Mouse (Mus musculus) E14TG2a.4 (cell line): Measurements from ENCODE around the gene Olfr1230.

Experiments
- H3K27me3 ChIP-seq: 2 replicates; pipeline ENCODE4 v1.6.1; 2014; ENCODE audit warnings: low read length, control low read depth; ENCODE audit not compliant: insufficient read depth
- H3K36me3 ChIP-seq: 2 replicates; pipeline ENCODE4 v1.6.1; 2014; ENCODE audit warnings: low read length, control low read depth; ENCODE audit not compliant: insufficient read depth
- H3K4me1 ChIP-seq: replicated peaks from 2 replicates; pipeline ENCODE4 v1.6.1; 2014; ENCODE audit warnings: low read depth, low read length, control low read depth
- H3K4me3 ChIP-seq: replicated peaks from 2 replicates; pipeline ENCODE4 v1.5.1; 2014; ENCODE audit warnings: mild to moderate bottlenecking, low read length
- H3K9me3 ChIP-seq: 2 replicates; pipeline ENCODE4 v1.6.1; 2014; ENCODE audit warnings: low read length, control low read depth
- CTCF ChIP-seq: conservative IDR thresholded peaks from 2 replicates; pipeline ENCODE4 v1.5.1; 2014; ENCODE audit warnings: low read length
- NANOG ChIP-seq: IDR thresholded peaks from 2 replicates; pipeline ENCODE4 v1.6.1; 2014; ENCODE audit warnings: borderline replicate concordance, low read length, mixed read lengths
- POU5F1 ChIP-seq: IDR thresholded peaks from 2 replicates; pipeline ENCODE4 v1.6.1; 2014; ENCODE audit warnings: low read length, borderline replicate concordance

Gene Olfr1230

DNA sequence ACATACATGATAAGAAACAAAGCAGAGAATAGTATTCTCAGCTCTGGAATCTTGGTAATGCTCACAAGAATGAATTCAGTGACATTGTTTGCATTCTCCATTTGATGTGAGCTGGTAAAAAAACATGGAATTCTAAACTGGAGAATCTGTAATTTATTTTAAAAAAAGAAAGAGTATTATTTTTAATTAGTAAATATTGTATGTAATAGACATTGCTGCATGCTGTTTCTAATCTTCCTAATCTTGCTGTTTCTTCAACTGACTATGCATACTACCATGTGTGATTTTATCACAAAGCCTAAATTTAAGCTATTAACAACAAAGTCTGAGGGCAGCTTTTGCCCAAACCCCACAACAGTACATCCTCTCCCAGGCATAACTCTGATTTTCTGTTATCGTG is at the start of gene Olfr1230:
TSS of gene Olfr1230 (minus strand) at position 101 of the 400 bp plus-strand sequence.
- Histone ChIP-seq H3K36me3 (no peaks in the 10 kb centered on the region), H3K9me3 (no peaks in the 10 kb centered on the region), H3K27me3 (no peaks in the 10 kb centered on the region), H3K4me3 (no peak within 1 kb of the TSS), H3K4me1 (no peaks in the 10 kb centered on the region)
- no peak for TF ChIP-seq POU5F1
- no peak for TF ChIP-seq CTCF
- no peak for TF ChIP-seq NANOG

DNA sequence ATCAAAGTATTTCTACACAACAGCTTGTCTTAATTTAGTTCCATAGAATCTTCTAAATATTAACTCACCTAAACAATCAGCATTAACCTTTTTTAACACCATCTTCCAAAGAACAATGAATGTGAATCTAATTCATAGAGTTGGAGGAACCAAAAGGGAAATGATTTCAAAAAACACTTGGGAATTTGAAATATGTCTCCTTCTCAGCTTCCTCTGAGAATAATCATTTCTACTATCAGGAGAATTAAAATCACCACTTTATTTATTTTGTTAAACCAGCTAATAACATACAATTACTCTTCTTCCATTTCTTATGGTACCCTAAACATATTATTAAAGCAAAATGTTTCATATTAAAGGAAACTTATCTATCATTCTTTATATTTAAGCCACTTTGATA is 45.2 kb upstream of the Olfr1230 start, which contains the start of gene Olfr1233:
TSS of gene Olfr1233 (minus strand) at position 101 of the 400 bp plus-strand sequence.
- no peak for TF ChIP-seq NANOG
- no peak for TF ChIP-seq POU5F1
- TF ChIP-seq CTCF, result no peak
- Histone ChIP-seq H3K4me1 (no peaks in the 10 kb centered on the region), H3K9me3 (no peaks in the 10 kb centered on the region), H3K27me3 (no peaks in the 10 kb centered on the region), H3K4me3 (no peak within 1 kb of the TSS), H3K36me3 (no peaks in the 10 kb centered on the region)

DNA sequence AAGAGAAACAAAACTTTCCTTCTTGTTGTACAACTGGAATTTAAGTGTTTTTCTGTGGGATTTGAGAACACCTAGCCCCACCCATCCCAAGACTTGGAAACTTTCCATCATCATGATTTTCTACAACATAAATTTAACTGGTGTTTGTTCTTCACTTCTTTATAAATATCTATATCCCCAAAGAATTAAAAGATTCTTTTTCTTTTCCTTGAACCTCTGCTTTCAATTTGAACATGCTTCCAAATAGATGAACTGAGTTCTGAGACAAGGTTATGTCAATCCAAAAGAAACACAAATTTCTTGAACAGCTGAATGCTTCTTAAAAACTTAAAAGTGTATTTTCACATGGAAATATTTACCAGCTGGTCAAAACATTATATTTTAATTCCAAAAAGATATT is 32.5 kb upstream of the Olfr1230 start, which contains the start of gene Olfr1232:
TSS of gene Olfr1232 (minus strand) at position 101 of the 400 bp plus-strand sequence.
- Histone ChIP-seq H3K4me1 (no peaks in the 10 kb centered on the region), H3K36me3 (no peaks in the 10 kb centered on the region), H3K27me3 (no peaks in the 10 kb centered on the region), H3K9me3 (no peaks in the 10 kb centered on the region), H3K4me3 (no peak within 1 kb of the TSS)
- TF ChIP-seq NANOG, result no peak
- TF ChIP-seq POU5F1, result no peak
- TF ChIP-seq CTCF, result no peak

DNA sequence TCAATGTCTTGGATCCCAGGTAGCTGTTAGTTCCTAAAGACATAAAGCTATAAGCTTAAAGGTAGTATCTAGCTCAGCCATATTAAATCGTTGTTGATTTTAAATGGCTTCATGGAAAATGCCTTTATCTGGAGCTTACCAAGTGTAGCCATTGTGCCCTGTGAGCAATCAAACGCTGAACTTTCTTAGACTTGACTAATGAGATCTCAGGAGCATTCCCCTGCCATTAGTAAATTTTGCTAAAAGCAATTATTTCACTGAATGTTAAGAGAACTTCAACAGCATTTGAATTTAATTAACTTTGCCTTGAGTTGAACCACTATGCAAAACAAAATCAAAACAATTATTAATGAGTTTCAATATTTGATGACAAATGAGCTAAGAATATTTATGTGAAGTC is 9.9 kb upstream of the Olfr1230 start, which contains the start of gene Olfr1231:
TSS of gene Olfr1231 (minus strand) at position 101 of the 400 bp plus-strand sequence.
- TF ChIP-seq NANOG (no peak), CTCF (no peak), POU5F1 (no peak)
- no peaks in the 10 kb centered on the region for H3K4me1 ChIP-seq

DNA sequence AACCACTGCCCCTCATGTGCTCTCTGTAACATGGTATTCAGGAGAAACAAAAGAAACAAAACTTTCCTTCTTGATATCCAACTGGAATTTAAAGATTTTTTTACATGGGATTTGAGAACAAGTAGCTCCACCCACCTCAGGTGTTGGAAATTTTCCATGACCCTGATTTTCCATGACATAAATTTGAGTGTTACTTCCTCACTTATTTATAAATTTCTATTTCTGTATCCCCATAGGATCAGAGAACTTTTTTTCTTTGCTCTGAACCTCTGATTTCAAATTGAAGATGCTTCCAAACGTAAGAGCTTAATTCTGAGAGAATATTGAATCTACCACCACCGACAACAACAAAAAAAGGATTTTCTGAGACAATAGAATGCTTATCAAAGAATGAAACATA is 9.2 kb downstream of the Olfr1230 start, which contains the start of gene Olfr1229:
TSS of gene Olfr1229 (minus strand) at position 101 of the 400 bp plus-strand sequence.
- TF ChIP-seq NANOG (no peak), CTCF (no peak), POU5F1 (no peak)
- Histone ChIP-seq H3K9me3 (no peaks in the 10 kb centered on the region), H3K4me1 (no peaks in the 10 kb centered on the region), H3K36me3 (no peaks in the 10 kb centered on the region), H3K4me3 (no peak within 1 kb of the TSS), H3K27me3 (no peaks in the 10 kb centered on the region)

More for the DNA sequence above, 9.9 kb upstream of the Olfr1230 start, which contains the start of gene Olfr1231:
- Histone ChIP-seq H3K4me3 (no peak within 1 kb of the TSS), H3K27me3 (no peaks in the 10 kb centered on the region), H3K9me3 (0 out of 2 replicates have a peak, but pooled peaks cover 6% of the 10 kb centered on the region), H3K36me3 (no peaks in the 10 kb centered on the region)

DNA sequence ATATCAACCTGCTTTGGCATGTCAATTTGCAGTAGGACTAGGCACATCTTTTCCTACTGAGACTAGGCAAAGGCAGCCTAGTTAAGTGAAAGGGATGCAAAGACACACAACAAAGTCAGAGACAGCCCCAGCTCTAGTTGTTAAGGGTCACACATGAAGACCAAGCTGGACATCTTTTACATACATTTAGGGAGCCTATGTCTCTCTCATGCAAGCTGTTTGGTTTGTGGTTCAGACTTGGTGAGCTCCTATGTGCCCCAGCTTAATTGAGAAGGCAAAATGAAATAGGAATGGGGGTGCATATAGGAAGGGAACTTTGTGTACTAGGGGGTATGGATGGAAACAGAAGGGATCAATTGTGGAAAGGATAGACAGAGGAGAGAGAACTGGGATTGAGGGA is 43.1 kb downstream of the Olfr1230 start, which contains the start of gene Olfr1228:
TSS of gene Olfr1228 (minus strand) at position 101 of the 400 bp plus-strand sequence.
- H3K9me3 ChIP-seq, result no peaks in the 10 kb centered on the region
- H3K27me3 ChIP-seq, result no peaks in the 10 kb centered on the region
- TF ChIP-seq CTCF (no peak), POU5F1 (no peak), NANOG (no peak)
- no peaks in the 10 kb centered on the region for H3K36me3 ChIP-seq
- no peaks in the 10 kb centered on the region for H3K4me1 ChIP-seq
- H3K4me3 ChIP-seq, result no peak within 1 kb of the TSS
